Mouse (Mus musculus): ENCODE data around the gene Xpo6. TPM values are rescaled to one million over a fixed set of nuclear protein-coding genes. Genes with fewer than 3 reads are reported as not detected.

The Xpo6 gene
- polyA plus RNA-seq (2014; fragmentation: Nextera tagmentation; extraction: Ambion mirVana), result 60.8 and 61.0 TPM in 2 replicates

GRCm38 (mm10) chr7:126200178-126200996 lies at the start of gene Xpo6:
Xpo6 (minus strand) TSS chr7:126200501.
- ATAC-seq (replicated peaks; ENCODE audit: insufficient number of reproducible peaks, low FRiP score, low TSS enrichment, low read depth) (peak; percentile 98), DNase-seq (ENCODE audit: low spot score) (peak; percentile 98)
- Histone ChIP-seq H3K27ac (replicated peaks; ENCODE audit: low read depth, low read length) (peak within 1 kb of the TSS; percentile 73; the same call in 1 of the 2 replicates), H3K4me1 (ENCODE audit: control insufficient read depth, insufficient read depth, low read length) (no peaks in the 10 kb centered on the region), H3K27me3 (ENCODE audit: control insufficient read depth, insufficient read depth, low read length) (no peaks in the 10 kb centered on the region), H3K4me3 (ENCODE audit: low read depth, low read length) (peak within 1 kb of the TSS; percentile 95), H3K4me2 (ENCODE audit: low read depth, low read length) (peak within 1 kb of the TSS; percentile 85), H3K36me3 (replicated peaks; ENCODE audit: control insufficient read depth, insufficient read depth, low read depth, low read length) (no peaks in the 10 kb centered on the region), H3K9ac (replicated peaks; ENCODE audit: low read length) (peak within 1 kb of the TSS; percentile 94), H3K9me3 (replicated peaks; ENCODE audit: control insufficient read depth, low read length) (no peaks in the 10 kb centered on the region)
- 1% methylated on average over 54 of the region's 57 CpGs for WGBS

GRCm38 (mm10) chr7:126249986-126250385 lies 49.7 kb upstream of the Xpo6 start:
- Histone ChIP-seq H3K36me3 (replicated peaks; ENCODE audit: control insufficient read depth, insufficient read depth, low read depth, low read length) (no peaks in the 10 kb centered on the region), H3K27me3 (ENCODE audit: control insufficient read depth, insufficient read depth, low read length) (no peaks in the 10 kb centered on the region; the same call in 1 of the 2 replicates), H3K4me2 (ENCODE audit: low read depth, low read length) (no peak overlapping the region), H3K27ac (replicated peaks; ENCODE audit: low read depth, low read length) (no peak overlapping the region), H3K4me3 (ENCODE audit: low read depth, low read length) (no peak overlapping the region), H3K9ac (replicated peaks; ENCODE audit: low read length) (no peak overlapping the region), H3K4me1 (ENCODE audit: control insufficient read depth, insufficient read depth, low read length) (peaks cover 3% of the 10 kb centered on the region; the same call in 1 of the 2 replicates), H3K9me3 (replicated peaks; ENCODE audit: control insufficient read depth, low read length) (no peaks in the 10 kb centered on the region)
- ATAC-seq (replicated peaks; ENCODE audit: insufficient number of reproducible peaks, low FRiP score, low TSS enrichment, low read depth) (no peak), DNase-seq (ENCODE audit: low spot score) (no peak)
- 85% methylated on average over 3 of the region's 3 CpGs for WGBS

- no peaks in the 10 kb centered on the region; the same call in 1 of the 2 replicates for H3K27me3 ChIP-seq (ENCODE audit: control insufficient read depth, insufficient read depth, low read length)
- H3K9me3 ChIP-seq (replicated peaks; ENCODE audit: control insufficient read depth, low read length), result no peaks in the 10 kb centered on the region
- no peaks in the 10 kb centered on the region for H3K36me3 ChIP-seq (replicated peaks; ENCODE audit: control insufficient read depth, insufficient read depth, low read depth, low read length)
- ATAC-seq (replicated peaks; ENCODE audit: insufficient number of reproducible peaks, low FRiP score, low TSS enrichment, low read depth), result no peak
- 68% methylated on average over 5 of the region's 5 CpGs for WGBS
- peaks cover 3% of the 10 kb centered on the region; the same call in 1 of the 2 replicates for H3K4me1 ChIP-seq (ENCODE audit: control insufficient read depth, insufficient read depth, low read length)
- H3K9ac ChIP-seq (replicated peaks; ENCODE audit: low read length), result no peak overlapping the region
- H3K4me2 ChIP-seq (ENCODE audit: low read depth, low read length), result no peak overlapping the region
- no peak overlapping the region for H3K4me3 ChIP-seq (ENCODE audit: low read depth, low read length)
- no peak for DNase-seq (ENCODE audit: low spot score)
- no peak overlapping the region for H3K27ac ChIP-seq (replicated peaks; ENCODE audit: low read depth, low read length)
Observed at GRCm38 (mm10) chr7:126249146-126249545, 48.8 kb upstream of the Xpo6 start.

GRCm38 (mm10) chr7:126248641-126249141 lies 48.4 kb upstream of the Xpo6 start:
- WGBS, result 47% methylated on average over 17 of the region's 17 CpGs

GRCm38 (mm10) chr7:126248088-126248487 lies 47.8 kb upstream of the Xpo6 start:
- Histone ChIP-seq H3K4me2 (ENCODE audit: low read depth, low read length) (no peak overlapping the region; the same call in 1 of the 2 replicates), H3K4me1 (ENCODE audit: control insufficient read depth, insufficient read depth, low read length) (peaks cover 3% of the 10 kb centered on the region; the same call in 1 of the 2 replicates), H3K9me3 (replicated peaks; ENCODE audit: control insufficient read depth, low read length) (no peaks in the 10 kb centered on the region), H3K27ac (replicated peaks; ENCODE audit: low read depth, low read length) (no peak overlapping the region), H3K9ac (replicated peaks; ENCODE audit: low read length) (no peak overlapping the region; the same call in 1 of the 2 replicates), H3K27me3 (ENCODE audit: control insufficient read depth, insufficient read depth, low read length) (no peaks in the 10 kb centered on the region; the same call in 1 of the 2 replicates), H3K36me3 (replicated peaks; ENCODE audit: control insufficient read depth, insufficient read depth, low read depth, low read length) (no peaks in the 10 kb centered on the region), H3K4me3 (ENCODE audit: low read depth, low read length) (no peak overlapping the region)
- peak; percentile 46 for DNase-seq (ENCODE audit: low spot score)
- ATAC-seq (replicated peaks; ENCODE audit: insufficient number of reproducible peaks, low FRiP score, low TSS enrichment, low read depth), result peak; percentile 55; the same call in 1 of the 2 replicates
- 7% methylated on average over 6 of the region's 6 CpGs for WGBS

More at GRCm38 (mm10) chr7:126248641-126249141, 48.4 kb upstream of the Xpo6 start:
- Histone ChIP-seq H3K4me1 (ENCODE audit: control insufficient read depth, insufficient read depth, low read length) (peaks cover 3% of the 10 kb centered on the region; the same call in 1 of the 2 replicates), H3K4me3 (ENCODE audit: low read depth, low read length) (no peak overlapping the region), H3K4me2 (ENCODE audit: low read depth, low read length) (no peak overlapping the region; the same call in 1 of the 2 replicates), H3K36me3 (replicated peaks; ENCODE audit: control insufficient read depth, insufficient read depth, low read depth, low read length) (no peaks in the 10 kb centered on the region), H3K27ac (replicated peaks; ENCODE audit: low read depth, low read length) (no peak overlapping the region), H3K9me3 (replicated peaks; ENCODE audit: control insufficient read depth, low read length) (no peaks in the 10 kb centered on the region), H3K9ac (replicated peaks; ENCODE audit: low read length) (peak overlapping the region; percentile 30; the same call in 1 of the 2 replicates), H3K27me3 (ENCODE audit: control insufficient read depth, insufficient read depth, low read length) (no peaks in the 10 kb centered on the region; the same call in 1 of the 2 replicates)
- ATAC-seq (replicated peaks; ENCODE audit: insufficient number of reproducible peaks, low FRiP score, low TSS enrichment, low read depth), result no peak
- DNase-seq (ENCODE audit: low spot score), result no peak

- 76% methylated on average over 6 of the region's 6 CpGs for WGBS
- H3K4me1 ChIP-seq (ENCODE audit: control insufficient read depth, insufficient read depth, low read length), result peaks cover 3% of the 10 kb centered on the region; the same call in 1 of the 2 replicates
- no peak overlapping the region for H3K9ac ChIP-seq (replicated peaks; ENCODE audit: low read length)
Observed at GRCm38 (mm10) chr7:126244168-126244750, 44.0 kb upstream of the Xpo6 start.

GRCm38 (mm10) chr7:126240814-126241360 lies 40.6 kb upstream of the Xpo6 start:
- ATAC-seq (replicated peaks; ENCODE audit: insufficient number of reproducible peaks, low FRiP score, low TSS enrichment, low read depth), result no peak
- WGBS, result 82% methylated on average over 14 of the region's 14 CpGs

More at GRCm38 (mm10) chr7:126244168-126244750, 44.0 kb upstream of the Xpo6 start:
- Histone ChIP-seq H3K36me3 (replicated peaks; ENCODE audit: control insufficient read depth, insufficient read depth, low read depth, low read length) (no peaks in the 10 kb centered on the region), H3K4me2 (ENCODE audit: low read depth, low read length) (no peak overlapping the region), H3K9me3 (replicated peaks; ENCODE audit: control insufficient read depth, low read length) (no peaks in the 10 kb centered on the region), H3K27ac (replicated peaks; ENCODE audit: low read depth, low read length) (no peak overlapping the region), H3K4me3 (ENCODE audit: low read depth, low read length) (no peak overlapping the region), H3K27me3 (ENCODE audit: control insufficient read depth, insufficient read depth, low read length) (no peaks in the 10 kb centered on the region; the same call in 1 of the 2 replicates)
- no peak for DNase-seq (ENCODE audit: low spot score)
- no peak for ATAC-seq (replicated peaks; ENCODE audit: insufficient number of reproducible peaks, low FRiP score, low TSS enrichment, low read depth)

More at GRCm38 (mm10) chr7:126240814-126241360, 40.6 kb upstream of the Xpo6 start:
- H3K27me3 ChIP-seq (ENCODE audit: control insufficient read depth, insufficient read depth, low read length), result no peaks in the 10 kb centered on the region
- H3K9ac ChIP-seq (replicated peaks; ENCODE audit: low read length), result no peak overlapping the region
- no peaks in the 10 kb centered on the region for H3K9me3 ChIP-seq (replicated peaks; ENCODE audit: control insufficient read depth, low read length)
- DNase-seq (ENCODE audit: low spot score), result no peak
- H3K4me3 ChIP-seq (ENCODE audit: low read depth, low read length), result no peak overlapping the region
- no peaks in the 10 kb centered on the region for H3K4me1 ChIP-seq (ENCODE audit: control insufficient read depth, insufficient read depth, low read length)
- H3K36me3 ChIP-seq (replicated peaks; ENCODE audit: control insufficient read depth, insufficient read depth, low read depth, low read length), result no peaks in the 10 kb centered on the region
- H3K27ac ChIP-seq (replicated peaks; ENCODE audit: low read depth, low read length), result no peak overlapping the region
- no peak overlapping the region for H3K4me2 ChIP-seq (ENCODE audit: low read depth, low read length)
